Mouse (Mus musculus) lung, embryonic 15.5 days (tissue): ENCODE results near the gene Gm8947. TPM values are rescaled to one million over a fixed set of nuclear protein-coding genes. Genes with fewer than 3 reads are reported as not detected.

Source experiments
- ATAC-seq: fragments of 200-750 bp; cut with Nextera tagmentation; 2 replicates; pipeline ENCODE4 v1.8.0; 2017; ENCODE audit warnings: moderate number of reproducible peaks, borderline replicate concordance; ENCODE audit not compliant: low FRiP score, low TSS enrichment; ENCODE audit errors: extremely low read depth
- H3K27ac ChIP-seq: fragments of 300-500 bp; sonication (generic); 2 replicates; pipeline ENCODE4 v1.5.1; 2015; ENCODE audit warnings: moderate library complexity, mild to moderate bottlenecking, inconsistent platforms
- H3K27me3 ChIP-seq: fragments of 300-500 bp; sonication (generic); 2 replicates; pipeline ENCODE4 v1.6.1; 2015; ENCODE audit warnings: inconsistent platforms
- H3K36me3 ChIP-seq: fragments of 300-500 bp; sonication (generic); 2 replicates; pipeline ENCODE4 v1.6.1; 2015; ENCODE audit warnings: inconsistent platforms
- H3K4me1 ChIP-seq: fragments of 300-500 bp; sonication (generic); 2 replicates; pipeline ENCODE4 v1.6.1; 2015; ENCODE audit warnings: inconsistent platforms
- H3K4me2 ChIP-seq: fragments of 300-500 bp; sonication (generic); 2 replicates; pipeline ENCODE4 v1.6.1; 2015; ENCODE audit warnings: inconsistent platforms, mild to moderate bottlenecking, moderate library complexity
- H3K4me3 ChIP-seq: fragments of 300-500 bp; sonication (generic); 2 replicates; pipeline ENCODE4 v1.5.1; 2015; ENCODE audit warnings: mild to moderate bottlenecking, inconsistent platforms
- H3K9ac ChIP-seq: fragments of 300-500 bp; sonication (generic); 2 replicates; pipeline ENCODE4 v1.6.1; 2015; ENCODE audit warnings: inconsistent platforms
- H3K9me3 ChIP-seq: fragments of 300-500 bp; sonication (generic); 2 replicates; pipeline ENCODE4 v1.6.1; 2016; ENCODE audit warnings: inconsistent platforms
- WGBS: fragments of 180-500 bp; shearing (Covaris S2); methylation state at CpG from one replicate; pipeline ENCODE4 v1.1.7; 2015; 5-methylcytosine and 5-hydroxymethylcytosine counted together
- polyA plus RNA-seq: library from polyadenylated mRNA; unstranded; fragments of >200 nt; fragmentation: Nextera tagmentation; extraction: Ambion mirVana; gene quantifications from 2 replicates; pipeline ENCODE4 v1.2.1, GENCODE M21; 2015

The Gm8947 gene
- polyA plus RNA-seq, 1 experiment from 2014 or later: 0.09 TPM

- H3K36me3 ChIP-seq: no peaks in the 10 kb centered on the region
- no peak for ATAC-seq
- H3K9me3 ChIP-seq: no peaks in the 10 kb centered on the region
- no peak overlapping the region for H3K4me2 ChIP-seq
- no peak overlapping the region for H3K9ac ChIP-seq
- no peak overlapping the region for H3K27ac ChIP-seq
- H3K4me3 ChIP-seq: no peak overlapping the region
- no peaks in the 10 kb centered on the region for H3K27me3 ChIP-seq
- 34% methylated on average over 1 of the region's 1 CpGs for WGBS
- no peaks in the 10 kb centered on the region for H3K4me1 ChIP-seq
Observed at GRCm38 (mm10) chr1:151215985-151216384, 23.8 kb downstream of the Gm8947 start.

GRCm38 (mm10) chr1:151216417-151216816 lies 24.2 kb downstream of the Gm8947 start:
- Histone ChIP-seq H3K9ac (no peak overlapping the region), H3K36me3 (no peaks in the 10 kb centered on the region), H3K9me3 (no peaks in the 10 kb centered on the region), H3K27me3 (no peaks in the 10 kb centered on the region), H3K4me3 (no peak overlapping the region), H3K4me1 (no peaks in the 10 kb centered on the region), H3K4me2 (no peak overlapping the region), H3K27ac (no peak overlapping the region)
- WGBS: 72% methylated on average over 3 of the region's 3 CpGs
- no peak for ATAC-seq

GRCm38 (mm10) chr1:151219045-151219444 lies 26.9 kb downstream of the Gm8947 start:
- H3K27ac ChIP-seq: no peak overlapping the region
- no peaks in the 10 kb centered on the region for H3K36me3 ChIP-seq
- H3K4me3 ChIP-seq: no peak overlapping the region
- 87% methylated on average over 5 of the region's 5 CpGs for WGBS
- no peak for ATAC-seq
- no peaks in the 10 kb centered on the region for H3K4me1 ChIP-seq
- no peak overlapping the region for H3K9ac ChIP-seq
- H3K9me3 ChIP-seq: no peaks in the 10 kb centered on the region
- no peaks in the 10 kb centered on the region for H3K27me3 ChIP-seq
- H3K4me2 ChIP-seq: no peak overlapping the region

DNA sequence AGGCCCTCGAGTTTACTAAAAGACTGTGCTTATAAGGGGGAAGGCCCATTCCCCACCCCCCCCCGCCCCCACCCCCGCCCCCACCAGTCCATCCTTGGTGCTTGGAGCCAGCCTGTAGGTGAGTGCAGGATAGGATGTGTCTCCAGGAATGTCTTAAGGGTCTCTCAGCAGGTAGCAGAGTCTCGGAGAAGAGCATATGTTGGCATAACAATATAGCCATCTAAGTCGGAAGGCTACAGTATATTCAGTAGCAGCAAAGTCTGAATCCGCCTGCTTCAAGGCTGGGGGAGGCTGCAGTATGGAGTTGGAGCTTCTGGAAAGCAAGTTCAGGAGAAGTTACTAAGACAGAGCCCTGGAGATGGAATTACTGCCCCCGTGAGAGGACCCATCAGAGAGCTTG lies 27.9 kb downstream of the Gm8947 start:
- Histone ChIP-seq H3K27me3 (no peaks in the 10 kb centered on the region), H3K9ac (no peak overlapping the region), H3K4me3 (no peak overlapping the region), H3K9me3 (no peaks in the 10 kb centered on the region), H3K27ac (no peak overlapping the region), H3K36me3 (no peaks in the 10 kb centered on the region), H3K4me1 (no peaks in the 10 kb centered on the region), H3K4me2 (no peak overlapping the region)
- no peak for ATAC-seq
- 72% methylated on average over 7 of the region's 7 CpGs for WGBS

- Histone ChIP-seq H3K4me2 (no peak overlapping the region), H3K36me3 (no peaks in the 10 kb centered on the region), H3K4me1 (no peaks in the 10 kb centered on the region), H3K27ac (no peak overlapping the region), H3K27me3 (no peaks in the 10 kb centered on the region), H3K9me3 (no peaks in the 10 kb centered on the region), H3K9ac (no peak overlapping the region), H3K4me3 (no peak overlapping the region)
- WGBS: 84% methylated on average over 10 of the region's 10 CpGs
- no peak; the same call in 1 of the 2 replicates for ATAC-seq
Observed at GRCm38 (mm10) chr1:151222561-151223267, 30.5 kb downstream of the Gm8947 start.

DNA sequence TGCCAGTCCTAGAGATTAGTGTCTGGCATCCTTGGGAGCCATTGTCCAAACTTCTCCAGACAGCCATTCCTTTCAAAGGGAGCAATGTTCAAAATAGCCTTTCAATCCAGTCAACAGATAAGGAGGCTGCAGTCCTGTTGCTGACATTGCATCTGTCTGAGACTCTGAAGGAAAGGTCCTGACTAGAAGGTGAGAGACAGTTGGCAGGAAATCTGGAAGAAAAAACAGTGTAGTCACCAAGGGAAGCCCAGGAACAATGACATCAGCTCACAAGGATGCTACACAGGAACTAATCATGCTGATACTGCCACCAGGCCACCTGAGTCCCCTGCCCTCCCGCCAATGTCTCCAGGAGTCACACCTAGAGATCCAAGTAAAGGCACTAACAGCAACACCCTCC lies 31.2 kb downstream of the Gm8947 start:
- ATAC-seq: no peak
- Histone ChIP-seq H3K4me3 (no peak overlapping the region), H3K27ac (no peak overlapping the region), H3K9me3 (no peaks in the 10 kb centered on the region), H3K9ac (no peak overlapping the region), H3K4me1 (no peaks in the 10 kb centered on the region), H3K27me3 (no peaks in the 10 kb centered on the region), H3K36me3 (no peaks in the 10 kb centered on the region), H3K4me2 (no peak overlapping the region)
- 56% methylated on average over 1 of the region's 1 CpGs for WGBS

GRCm38 (mm10) chr1:151224536-151224935 lies 32.4 kb downstream of the Gm8947 start:
- no peak overlapping the region for H3K4me3 ChIP-seq
- no peak overlapping the region for H3K27ac ChIP-seq

GRCm38 (mm10) chr1:151227506-151227905 lies 35.3 kb downstream of the Gm8947 start:
- no peaks in the 10 kb centered on the region for H3K36me3 ChIP-seq
- no peak overlapping the region for H3K27ac ChIP-seq
- no peak overlapping the region for H3K9ac ChIP-seq
- H3K4me3 ChIP-seq: no peak overlapping the region
- H3K4me1 ChIP-seq: no peaks in the 10 kb centered on the region
- H3K9me3 ChIP-seq: no peaks in the 10 kb centered on the region
- ATAC-seq: no peak
- H3K27me3 ChIP-seq: no peaks in the 10 kb centered on the region
- WGBS: 58% methylated on average over 8 of the region's 8 CpGs
- H3K4me2 ChIP-seq: no peak overlapping the region

More at GRCm38 (mm10) chr1:151224536-151224935, 32.4 kb downstream of the Gm8947 start:
- H3K4me1 ChIP-seq: no peaks in the 10 kb centered on the region
- ATAC-seq: no peak
- no peak overlapping the region for H3K4me2 ChIP-seq
- H3K27me3 ChIP-seq: no peaks in the 10 kb centered on the region
- no peaks in the 10 kb centered on the region for H3K36me3 ChIP-seq
- WGBS: 83% methylated on average over 1 of the region's 1 CpGs
- no peak overlapping the region for H3K9ac ChIP-seq
- H3K9me3 ChIP-seq: no peaks in the 10 kb centered on the region

DNA sequence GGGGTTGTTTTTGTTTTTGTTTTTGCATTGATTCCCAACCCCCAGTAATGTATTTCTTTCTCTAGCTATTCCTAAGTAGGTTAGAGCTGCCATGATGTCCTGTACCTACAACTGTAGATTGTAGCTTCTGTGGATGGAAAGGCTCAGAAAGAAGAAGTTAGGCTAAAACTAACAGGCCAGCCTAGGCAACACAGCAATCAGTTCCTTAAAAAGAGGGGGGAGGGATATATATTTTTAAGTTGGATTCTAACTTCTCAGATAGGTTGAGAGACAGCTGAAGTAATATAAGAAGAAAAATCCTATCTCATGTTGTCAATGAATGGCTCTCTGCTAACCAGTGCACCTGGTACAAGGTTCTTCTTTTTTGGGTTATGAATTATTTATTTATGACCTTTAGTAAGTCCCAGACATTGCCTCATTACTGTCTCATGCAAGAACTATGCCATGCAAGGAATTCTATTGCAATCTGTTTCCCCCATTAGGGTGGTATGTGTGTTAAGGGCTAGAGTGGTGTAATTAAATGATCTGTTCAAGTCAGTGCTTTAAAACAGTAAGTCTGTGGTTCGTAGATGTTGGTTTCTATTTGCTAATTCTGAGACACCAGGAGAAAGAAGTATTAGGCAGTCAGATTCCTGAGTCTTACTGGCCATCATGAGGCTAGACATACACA lies 36.3 kb downstream of the Gm8947 start:
- no peak for ATAC-seq
- Histone ChIP-seq H3K36me3 (no peaks in the 10 kb centered on the region), H3K9me3 (no peaks in the 10 kb centered on the region), H3K4me1 (no peaks in the 10 kb centered on the region), H3K27ac (no peak overlapping the region), H3K4me3 (no peak overlapping the region), H3K9ac (no peak overlapping the region), H3K4me2 (no peak overlapping the region), H3K27me3 (no peaks in the 10 kb centered on the region)
- 68% methylated on average over 1 of the region's 1 CpGs for WGBS

DNA sequence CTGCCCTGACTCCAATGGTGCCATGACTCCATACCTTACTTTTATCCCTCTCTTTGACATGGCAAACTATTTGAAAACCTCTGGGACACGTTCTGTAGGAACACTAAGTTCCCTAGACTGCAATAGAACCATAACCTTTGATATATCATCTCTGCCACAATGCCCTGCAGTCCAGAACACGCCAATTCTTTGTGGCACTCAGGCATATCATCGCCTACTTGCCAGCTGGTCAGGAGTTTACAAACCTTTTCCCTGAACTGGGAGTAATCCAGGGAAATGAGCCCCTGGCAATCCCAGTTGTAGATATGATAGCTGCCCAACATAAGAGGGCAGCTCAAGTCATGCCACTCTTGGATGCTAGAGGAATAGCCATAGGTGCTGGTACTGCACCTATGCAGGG lies 40.2 kb downstream of the Gm8947 start:
- H3K9me3 ChIP-seq: no peaks in the 10 kb centered on the region
- H3K27ac ChIP-seq: no peak overlapping the region
- H3K4me2 ChIP-seq: no peak overlapping the region
- 78% methylated on average over 3 of the region's 3 CpGs for WGBS
- no peak overlapping the region for H3K4me3 ChIP-seq
- no peak for ATAC-seq
- no peaks in the 10 kb centered on the region for H3K36me3 ChIP-seq
- no peaks in the 10 kb centered on the region for H3K27me3 ChIP-seq
- 0 out of 2 replicates have a peak, but pooled peaks cover 10% of the 10 kb centered on the region for H3K4me1 ChIP-seq
- no peak overlapping the region for H3K9ac ChIP-seq

DNA sequence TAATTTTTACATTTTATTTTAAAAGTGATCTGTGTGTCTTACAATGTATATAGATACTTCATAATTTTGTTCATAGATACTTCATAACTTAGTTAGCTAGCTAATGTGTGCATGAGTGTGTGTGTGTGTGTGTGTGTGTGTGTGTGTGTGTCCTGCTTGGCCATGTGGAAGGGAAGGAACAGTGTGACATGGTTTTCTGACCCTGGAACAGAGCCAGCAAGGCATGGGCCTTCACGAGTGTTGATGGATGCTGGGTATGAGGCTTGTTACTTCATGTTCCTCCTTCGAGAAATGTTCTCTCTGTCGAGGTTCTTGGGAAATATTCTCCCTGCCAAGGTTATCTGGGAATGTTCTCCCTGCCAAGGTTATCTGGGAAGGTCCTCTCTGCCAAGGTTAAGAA lies 41.6 kb downstream of the Gm8947 start:
- H3K4me2 ChIP-seq: no peak overlapping the region
- 0 out of 2 replicates have a peak, but pooled peaks cover 10% of the 10 kb centered on the region for H3K4me1 ChIP-seq
- H3K4me3 ChIP-seq: no peak overlapping the region
- no peak for ATAC-seq
- no peaks in the 10 kb centered on the region for H3K9me3 ChIP-seq
- H3K27ac ChIP-seq: no peak overlapping the region
- H3K27me3 ChIP-seq: no peaks in the 10 kb centered on the region
- 61% methylated on average over 3 of the region's 3 CpGs for WGBS
- H3K36me3 ChIP-seq: no peaks in the 10 kb centered on the region
- no peak overlapping the region for H3K9ac ChIP-seq

- Histone ChIP-seq H3K4me1 (0 out of 2 replicates have a peak, but pooled peaks cover 10% of the 10 kb centered on the region), H3K4me3 (no peak overlapping the region), H3K36me3 (no peaks in the 10 kb centered on the region), H3K27ac (no peak overlapping the region), H3K4me2 (no peak overlapping the region), H3K9ac (no peak overlapping the region), H3K9me3 (no peaks in the 10 kb centered on the region), H3K27me3 (no peaks in the 10 kb centered on the region)
- no peak for ATAC-seq
- WGBS: 49% methylated on average over 2 of the region's 2 CpGs
Observed at GRCm38 (mm10) chr1:151235574-151235973, 43.4 kb downstream of the Gm8947 start.
